Mouse (Mus musculus): Measurements from ENCODE around the gene Slc6a6. TPM values are rescaled to one million over a fixed set of nuclear protein-coding genes. Genes with fewer than 3 reads are reported as not detected.
A peak's percentile ranks its signal among the peaks of the same experiment; 100 is the strongest.

The Slc6a6 gene
- 35.3 and 40.6 TPM in 2 replicates for polyA plus RNA-seq (2014; fragmentation: Nextera tagmentation; extraction: Ambion mirVana)

DNA sequence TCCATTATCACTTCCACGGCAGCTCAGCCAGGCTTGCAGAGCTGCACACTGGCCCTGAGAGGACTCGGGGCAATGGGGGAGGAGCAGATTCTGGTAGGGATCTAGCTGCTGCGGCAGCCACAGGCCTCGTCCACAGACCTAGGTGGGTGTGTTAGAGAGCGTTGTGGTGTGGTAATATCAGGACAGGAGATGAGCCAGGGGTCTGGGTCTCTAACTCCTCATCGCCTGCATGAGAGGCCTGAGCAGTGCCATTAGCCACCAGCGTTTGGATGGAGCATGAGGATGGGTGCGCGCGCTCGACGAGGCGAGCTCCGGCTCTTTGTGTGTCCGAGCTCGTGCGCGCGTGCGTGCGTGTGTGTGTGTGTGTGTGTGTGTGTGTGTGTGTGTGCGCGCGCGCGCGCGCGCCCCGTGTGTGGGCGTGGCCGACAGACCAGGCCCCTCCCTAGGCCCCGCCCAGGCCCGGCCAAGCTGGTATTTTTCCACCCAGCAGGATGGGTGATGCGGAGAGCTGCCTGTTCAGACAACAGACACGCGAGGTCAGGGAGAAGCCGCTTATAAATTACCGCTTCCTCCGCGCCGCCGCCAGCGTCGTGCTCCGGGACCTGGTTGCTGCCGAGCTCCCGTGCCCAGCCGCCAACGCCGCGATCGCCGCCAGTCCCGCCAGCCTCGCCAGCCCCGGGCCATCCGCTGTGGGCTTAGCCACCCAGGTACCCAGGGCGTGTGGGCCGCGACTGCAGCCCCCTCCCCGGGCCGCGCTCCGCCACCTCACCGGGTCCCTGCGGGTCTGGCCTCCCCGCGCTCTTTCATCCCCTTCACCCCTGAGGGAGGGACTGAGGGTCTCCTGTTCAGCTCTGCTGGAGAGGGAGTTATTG lies at the start of gene Slc6a6:
Gene Slc6a6 (plus strand): TSS at position 452 of the 872 bp plus-strand sequence.
- ATAC-seq (replicated peaks; ENCODE audit: insufficient number of reproducible peaks, low FRiP score, low TSS enrichment, low read depth) (peak; percentile 75), DNase-seq (ENCODE audit: low spot score) (peak; percentile 94)
- H3K4me1 ChIP-seq (ENCODE audit: control insufficient read depth, insufficient read depth, low read length): no peaks in the 10 kb centered on the region
- WGBS: 0% methylated on average over 36 of the region's 69 CpGs
- no peaks in the 10 kb centered on the region for H3K36me3 ChIP-seq (replicated peaks; ENCODE audit: control insufficient read depth, insufficient read depth, low read depth, low read length)
- no peaks in the 10 kb centered on the region for H3K9me3 ChIP-seq (replicated peaks; ENCODE audit: control insufficient read depth, low read length)
- peak within 1 kb of the TSS; percentile 92 for H3K9ac ChIP-seq (replicated peaks; ENCODE audit: low read length)
- H3K27me3 ChIP-seq (ENCODE audit: control insufficient read depth, insufficient read depth, low read length): no peaks in the 10 kb centered on the region
- peak within 1 kb of the TSS; percentile 81 for H3K27ac ChIP-seq (replicated peaks; ENCODE audit: low read depth, low read length)
- H3K4me3 ChIP-seq (ENCODE audit: low read depth, low read length): peak within 1 kb of the TSS; percentile 84
- peak within 1 kb of the TSS; percentile 92 for H3K4me2 ChIP-seq (ENCODE audit: low read depth, low read length)

DNA sequence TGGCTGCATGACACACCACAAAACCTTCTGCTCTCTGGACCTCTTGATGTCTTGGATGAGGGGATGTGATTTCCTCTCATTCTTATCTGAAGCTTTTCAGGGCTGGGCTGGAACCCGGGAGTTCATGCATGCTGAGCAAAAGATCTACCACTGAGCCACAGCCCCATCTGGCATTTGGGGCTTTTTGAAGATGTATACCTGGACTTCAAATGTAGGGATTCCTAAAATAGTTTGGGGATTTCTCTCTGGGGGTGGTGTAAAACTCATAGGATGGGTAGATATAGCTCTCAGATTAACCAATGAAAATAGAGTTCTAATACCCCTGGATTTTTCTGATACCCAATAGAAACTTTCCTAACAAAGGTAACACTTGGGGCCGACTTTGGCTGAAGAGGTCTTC lies 49.4 kb upstream of the Slc6a6 start:
- no peaks in the 10 kb centered on the region for H3K36me3 ChIP-seq (replicated peaks; ENCODE audit: control insufficient read depth, insufficient read depth, low read depth, low read length)
- ATAC-seq (replicated peaks; ENCODE audit: insufficient number of reproducible peaks, low FRiP score, low TSS enrichment, low read depth) (no peak), DNase-seq (ENCODE audit: low spot score) (no peak)
- H3K4me2 ChIP-seq (ENCODE audit: low read depth, low read length): no peak overlapping the region
- no peak overlapping the region for H3K4me3 ChIP-seq (ENCODE audit: low read depth, low read length)
- WGBS: 69% methylated on average over 2 of the region's 2 CpGs
- H3K9me3 ChIP-seq (replicated peaks; ENCODE audit: control insufficient read depth, low read length): no peaks in the 10 kb centered on the region
- H3K27me3 ChIP-seq (ENCODE audit: control insufficient read depth, insufficient read depth, low read length): no peaks in the 10 kb centered on the region
- H3K4me1 ChIP-seq (ENCODE audit: control insufficient read depth, insufficient read depth, low read length): no peaks in the 10 kb centered on the region
- H3K9ac ChIP-seq (replicated peaks; ENCODE audit: low read length): no peak overlapping the region
- no peak overlapping the region for H3K27ac ChIP-seq (replicated peaks; ENCODE audit: low read depth, low read length)

DNA sequence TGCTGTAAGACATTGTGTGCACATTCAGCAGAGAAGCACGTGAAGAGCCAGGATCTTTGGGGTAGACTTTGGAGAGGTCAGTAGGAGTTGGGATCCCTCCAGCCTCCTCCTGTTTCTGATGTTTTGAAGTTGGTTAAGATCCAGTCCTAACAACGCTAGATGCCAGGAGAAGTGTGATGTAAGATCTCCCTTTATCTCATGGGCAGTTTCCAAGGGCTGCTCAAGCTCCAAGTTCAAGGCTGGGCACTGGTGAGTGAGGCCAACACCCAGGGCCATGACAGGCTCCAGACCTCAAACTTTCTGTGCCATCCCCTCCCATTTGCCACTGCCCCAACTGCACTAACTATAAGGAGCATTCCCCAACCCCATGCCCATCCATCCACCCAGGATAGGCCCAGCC lies 49.0 kb upstream of the Slc6a6 start:
- no peaks in the 10 kb centered on the region for H3K36me3 ChIP-seq (replicated peaks; ENCODE audit: control insufficient read depth, insufficient read depth, low read depth, low read length)
- no peak overlapping the region for H3K9ac ChIP-seq (replicated peaks; ENCODE audit: low read length)
- no peak for DNase-seq (ENCODE audit: low spot score)
- no peak overlapping the region for H3K4me3 ChIP-seq (ENCODE audit: low read depth, low read length)
- H3K27ac ChIP-seq (replicated peaks; ENCODE audit: low read depth, low read length): no peak overlapping the region
- H3K9me3 ChIP-seq (replicated peaks; ENCODE audit: control insufficient read depth, low read length): no peaks in the 10 kb centered on the region
- ATAC-seq (replicated peaks; ENCODE audit: insufficient number of reproducible peaks, low FRiP score, low TSS enrichment, low read depth): no peak
- 88% methylated on average over 2 of the region's 2 CpGs for WGBS
- H3K4me1 ChIP-seq (ENCODE audit: control insufficient read depth, insufficient read depth, low read length): no peaks in the 10 kb centered on the region
- H3K27me3 ChIP-seq (ENCODE audit: control insufficient read depth, insufficient read depth, low read length): no peaks in the 10 kb centered on the region
- H3K4me2 ChIP-seq (ENCODE audit: low read depth, low read length): no peak overlapping the region

DNA sequence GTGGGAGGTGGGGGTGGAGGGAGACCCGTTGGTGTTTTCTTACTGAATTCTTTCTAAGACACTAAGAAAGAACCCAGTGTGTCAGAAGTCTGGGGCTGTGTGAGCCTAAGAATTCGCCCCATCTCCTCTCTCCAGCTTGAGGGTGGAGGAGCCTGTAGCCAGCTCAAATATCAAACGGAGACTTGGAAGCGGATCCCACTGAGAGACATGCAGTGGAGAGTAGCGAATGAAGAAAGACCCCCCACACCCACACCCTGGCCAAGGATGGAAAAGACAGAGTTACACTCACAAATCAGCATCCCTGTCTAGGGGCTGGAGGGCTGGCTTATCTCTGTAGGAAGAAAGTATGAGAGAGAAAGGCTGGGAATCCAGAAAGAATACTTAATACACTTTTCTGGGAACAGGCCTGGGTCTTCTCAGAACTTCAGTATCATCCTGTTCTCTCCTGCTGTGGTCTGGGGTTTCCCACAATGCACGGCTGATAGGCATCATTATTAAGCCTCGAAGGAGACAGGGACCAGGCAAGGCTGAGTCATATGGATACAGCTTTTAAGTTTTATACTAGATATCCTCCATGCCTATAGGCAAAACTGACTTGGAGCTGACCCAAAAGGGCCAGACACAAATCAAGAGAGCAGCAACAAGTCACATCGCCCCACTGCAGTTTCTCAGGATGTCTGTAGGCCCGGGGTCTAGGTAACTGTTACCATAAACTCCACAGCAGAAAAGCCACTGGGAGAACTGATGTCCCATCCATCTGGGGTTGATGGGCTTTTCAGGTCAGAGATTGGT lies 45.5 kb upstream of the Slc6a6 start:
- no peaks in the 10 kb centered on the region for H3K36me3 ChIP-seq (replicated peaks; ENCODE audit: control insufficient read depth, insufficient read depth, low read depth, low read length)
- no peaks in the 10 kb centered on the region for H3K27me3 ChIP-seq (ENCODE audit: control insufficient read depth, insufficient read depth, low read length)
- peak; percentile 80 for ATAC-seq (replicated peaks; ENCODE audit: insufficient number of reproducible peaks, low FRiP score, low TSS enrichment, low read depth)
- DNase-seq (ENCODE audit: low spot score): peak; percentile 71
- H3K27ac ChIP-seq (replicated peaks; ENCODE audit: low read depth, low read length): peak overlapping the region; percentile 66
- WGBS: 27% methylated on average over 9 of the region's 9 CpGs
- H3K9ac ChIP-seq (replicated peaks; ENCODE audit: low read length): 0 out of 2 replicates have a peak overlapping the region, but pooled peaks have one; percentile 1
- H3K4me3 ChIP-seq (ENCODE audit: low read depth, low read length): no peak overlapping the region
- no peaks in the 10 kb centered on the region for H3K9me3 ChIP-seq (replicated peaks; ENCODE audit: control insufficient read depth, low read length)
- H3K4me2 ChIP-seq (ENCODE audit: low read depth, low read length): no peak overlapping the region
- no peaks in the 10 kb centered on the region for H3K4me1 ChIP-seq (ENCODE audit: control insufficient read depth, insufficient read depth, low read length)

DNA sequence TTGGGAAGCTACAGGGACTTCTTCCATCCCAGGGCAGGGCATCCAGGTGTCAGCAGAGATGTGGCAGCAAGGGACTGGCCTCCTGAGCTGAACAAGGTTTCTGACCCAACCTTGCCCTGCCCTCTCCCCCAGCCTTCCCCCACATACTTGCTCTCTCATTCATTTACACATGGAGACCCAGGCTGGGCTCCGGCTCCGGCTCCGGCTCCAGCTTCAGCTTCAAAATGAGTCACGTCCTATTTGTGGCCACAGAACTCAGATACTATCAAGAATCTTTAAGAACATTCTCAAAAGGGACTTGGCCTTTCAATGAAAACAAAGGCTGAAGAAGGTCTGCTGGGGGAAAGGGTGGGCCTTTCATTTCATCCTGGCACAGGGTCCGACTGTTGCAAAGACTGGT lies 40.8 kb upstream of the Slc6a6 start:
- Histone ChIP-seq H3K9ac (replicated peaks; ENCODE audit: low read length) (no peak overlapping the region), H3K36me3 (replicated peaks; ENCODE audit: control insufficient read depth, insufficient read depth, low read depth, low read length) (no peaks in the 10 kb centered on the region), H3K27ac (replicated peaks; ENCODE audit: low read depth, low read length) (no peak overlapping the region), H3K27me3 (ENCODE audit: control insufficient read depth, insufficient read depth, low read length) (no peaks in the 10 kb centered on the region), H3K9me3 (replicated peaks; ENCODE audit: control insufficient read depth, low read length) (no peaks in the 10 kb centered on the region), H3K4me1 (ENCODE audit: control insufficient read depth, insufficient read depth, low read length) (no peaks in the 10 kb centered on the region), H3K4me3 (ENCODE audit: low read depth, low read length) (no peak overlapping the region), H3K4me2 (ENCODE audit: low read depth, low read length) (no peak overlapping the region)
- DNase-seq (ENCODE audit: low spot score): no peak
- 90% methylated on average over 5 of the region's 5 CpGs for whole genome bisulfite sequencing
- ATAC-seq (replicated peaks; ENCODE audit: insufficient number of reproducible peaks, low FRiP score, low TSS enrichment, low read depth): no peak

DNA sequence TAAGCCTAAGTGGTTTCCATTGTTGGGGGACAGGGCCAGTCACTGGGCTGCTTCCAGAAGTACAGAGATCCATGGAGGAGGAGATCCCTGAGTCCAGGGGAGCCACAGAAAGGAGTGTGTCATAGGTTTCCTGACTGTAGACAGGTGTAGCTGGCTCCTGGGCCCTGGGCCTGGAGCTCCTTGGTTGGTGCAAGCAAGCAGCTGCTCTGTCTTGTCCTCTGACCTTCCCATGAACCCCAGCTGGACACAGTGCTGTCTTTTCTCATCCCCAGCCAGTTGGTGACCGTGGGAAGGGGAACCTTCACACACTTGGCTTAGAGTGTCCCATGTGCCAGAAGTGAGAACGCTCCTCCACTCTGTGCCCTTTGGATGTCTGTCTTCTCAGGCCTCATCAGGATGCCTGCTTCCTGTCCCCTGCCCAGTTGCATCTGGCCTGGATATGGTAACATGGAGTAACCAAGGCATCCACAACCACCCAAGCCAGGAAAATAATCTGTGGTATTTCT lies 40.4 kb upstream of the Slc6a6 start:
- 81% methylated on average over 2 of the region's 2 CpGs for WGBS
- Histone ChIP-seq H3K27me3 (ENCODE audit: control insufficient read depth, insufficient read depth, low read length) (no peaks in the 10 kb centered on the region), H3K4me1 (ENCODE audit: control insufficient read depth, insufficient read depth, low read length) (no peaks in the 10 kb centered on the region), H3K4me2 (ENCODE audit: low read depth, low read length) (no peak overlapping the region), H3K9ac (replicated peaks; ENCODE audit: low read length) (no peak overlapping the region), H3K36me3 (replicated peaks; ENCODE audit: control insufficient read depth, insufficient read depth, low read depth, low read length) (no peaks in the 10 kb centered on the region), H3K9me3 (replicated peaks; ENCODE audit: control insufficient read depth, low read length) (no peaks in the 10 kb centered on the region), H3K27ac (replicated peaks; ENCODE audit: low read depth, low read length) (no peak overlapping the region), H3K4me3 (ENCODE audit: low read depth, low read length) (no peak overlapping the region)
- no peak for ATAC-seq (replicated peaks; ENCODE audit: insufficient number of reproducible peaks, low FRiP score, low TSS enrichment, low read depth)
- no peak for DNase-seq (ENCODE audit: low spot score)

DNA sequence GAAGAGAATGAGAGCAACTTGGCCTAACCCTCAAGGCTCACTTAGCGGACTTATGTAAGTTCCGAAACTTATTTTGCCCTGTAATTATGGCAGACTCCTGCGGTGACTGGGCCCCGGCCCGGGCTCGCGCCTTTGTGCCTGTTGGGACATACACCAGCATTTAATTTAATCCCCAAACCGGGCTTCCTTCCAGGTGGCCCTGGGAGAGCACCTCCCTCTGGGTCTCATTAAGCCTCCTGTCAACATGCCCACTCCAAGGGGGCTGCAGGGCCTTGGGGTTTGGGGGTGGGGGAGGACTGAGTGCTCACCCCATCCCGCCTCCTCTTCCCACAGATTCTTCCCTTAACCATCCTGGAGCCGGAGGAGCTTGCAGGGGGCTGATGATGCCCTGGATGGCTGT lies 37.8 kb upstream of the Slc6a6 start:
- no peak overlapping the region for H3K9ac ChIP-seq (replicated peaks; ENCODE audit: low read length)
- ATAC-seq (replicated peaks; ENCODE audit: insufficient number of reproducible peaks, low FRiP score, low TSS enrichment, low read depth): no peak
- no peak overlapping the region for H3K4me2 ChIP-seq (ENCODE audit: low read depth, low read length)
- H3K4me3 ChIP-seq (ENCODE audit: low read depth, low read length): no peak overlapping the region
- WGBS: 47% methylated on average over 10 of the region's 10 CpGs
- H3K9me3 ChIP-seq (replicated peaks; ENCODE audit: control insufficient read depth, low read length): no peaks in the 10 kb centered on the region
- peak; percentile 10 for DNase-seq (ENCODE audit: low spot score)
- no peak overlapping the region for H3K27ac ChIP-seq (replicated peaks; ENCODE audit: low read depth, low read length)
- no peaks in the 10 kb centered on the region for H3K27me3 ChIP-seq (ENCODE audit: control insufficient read depth, insufficient read depth, low read length)
- no peaks in the 10 kb centered on the region for H3K36me3 ChIP-seq (replicated peaks; ENCODE audit: control insufficient read depth, insufficient read depth, low read depth, low read length)
- H3K4me1 ChIP-seq (ENCODE audit: control insufficient read depth, insufficient read depth, low read length): no peaks in the 10 kb centered on the region

DNA sequence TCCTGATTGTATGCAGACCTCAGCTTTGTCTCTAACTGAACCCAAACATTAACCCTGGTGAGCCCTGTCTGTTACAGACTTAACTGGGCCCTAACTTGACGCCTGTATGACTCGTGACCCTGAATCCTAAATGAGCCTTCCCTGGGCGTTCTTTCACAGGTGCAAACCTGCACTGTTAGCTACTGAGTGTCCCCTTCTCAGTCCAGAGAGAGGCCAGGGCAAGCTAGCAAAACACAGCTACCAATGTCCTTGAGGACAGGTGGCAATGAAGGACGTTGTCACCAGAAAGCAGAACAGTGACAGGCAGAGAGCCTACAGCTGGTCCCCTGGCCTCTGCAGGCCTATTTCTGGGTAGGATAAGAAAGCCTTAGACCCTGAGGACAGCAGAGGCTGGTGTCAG lies 37.0 kb upstream of the Slc6a6 start:
- no peaks in the 10 kb centered on the region for H3K36me3 ChIP-seq (replicated peaks; ENCODE audit: control insufficient read depth, insufficient read depth, low read depth, low read length)
- H3K4me3 ChIP-seq (ENCODE audit: low read depth, low read length): no peak overlapping the region
- no peak overlapping the region for H3K27ac ChIP-seq (replicated peaks; ENCODE audit: low read depth, low read length)
- DNase-seq (ENCODE audit: low spot score): no peak
- no peaks in the 10 kb centered on the region for H3K9me3 ChIP-seq (replicated peaks; ENCODE audit: control insufficient read depth, low read length)
- no peaks in the 10 kb centered on the region for H3K27me3 ChIP-seq (ENCODE audit: control insufficient read depth, insufficient read depth, low read length)
- ATAC-seq (replicated peaks; ENCODE audit: insufficient number of reproducible peaks, low FRiP score, low TSS enrichment, low read depth): no peak
- 75% methylated on average over 4 of the region's 4 CpGs for WGBS
- no peaks in the 10 kb centered on the region for H3K4me1 ChIP-seq (ENCODE audit: control insufficient read depth, insufficient read depth, low read length)
- no peak overlapping the region for H3K4me2 ChIP-seq (ENCODE audit: low read depth, low read length)
- H3K9ac ChIP-seq (replicated peaks; ENCODE audit: low read length): no peak overlapping the region
